Mouse (Mus musculus) liver, embryonic 14.5 days (tissue): ENCODE measurements around the gene Peak1.

ENCODE experiments used
- CTCF ChIP-seq: IDR thresholded peaks from 2 replicates; pipeline ENCODE4 v1.5.1; 2016; ENCODE audit warnings: antibody characterized with exemption, low read depth, control low read depth
- EP300 ChIP-seq: IDR thresholded peaks from 2 replicates; pipeline ENCODE4 v1.6.1; 2016; ENCODE audit warnings: antibody characterized with exemption, low read depth

GRCm38 (mm10) chr9:56392857-56393256 is 25.0 kb downstream of the Peak1 start:
- no peak for TF ChIP-seq CTCF
- no peak for TF ChIP-seq EP300
